Mouse (Mus musculus) myocyte (in vitro differentiated cells): ENCODE measurements at regions not wholly inside any gene's neighbourhood (a gene's known extent, or its start where the extent isn't known, plus 50 kb on each side); places are given as distances from the start of the nearest gene placed in this dataset.

Experiments
- H3K27me3 ChIP-seq: one replicate; pipeline ENCODE4 v1.6.1; 2011; ENCODE audit not compliant: control insufficient read depth, insufficient read depth, insufficient read length
- H3K36me3 ChIP-seq: one replicate; pipeline ENCODE4 v1.6.1; 2011; ENCODE audit not compliant: control insufficient read depth, insufficient read depth
- H3K4me2 ChIP-seq: one replicate; pipeline ENCODE4 v1.6.1; 2011; ENCODE audit warnings: low read depth, control low read depth
- H3K4me3 ChIP-seq: one replicate; pipeline ENCODE4 v1.5.1; 2011; ENCODE audit warnings: mild to moderate bottlenecking, control low read depth, moderate library complexity
- H3K79me2 ChIP-seq: one replicate; pipeline ENCODE4 v1.6.1; 2011; ENCODE audit not compliant: control insufficient read depth, insufficient read depth
- H3ac ChIP-seq: one replicate; pipeline ENCODE4 v1.6.1; 2011; ENCODE audit not compliant: control insufficient read depth, insufficient read length
- CEBPB ChIP-seq: IDR thresholded peaks from 2 replicates; pipeline ENCODE4 v1.6.1; 2011; ENCODE audit warnings: mild to moderate bottlenecking, moderate library complexity; ENCODE audit not compliant: poor library complexity, insufficient read depth, severe bottlenecking
- E2F4 ChIP-seq: IDR thresholded peaks from one replicate; pipeline ENCODE4 v1.6.1; 2011; ENCODE audit warnings: mild to moderate bottlenecking, control low read depth, moderate library complexity; ENCODE audit not compliant: insufficient read depth
- MAX ChIP-seq: IDR thresholded peaks from one replicate; pipeline ENCODE4 v1.6.1; 2011; ENCODE audit warnings: low read depth, mild to moderate bottlenecking, control low read depth
- MYOD1 ChIP-seq, 3 experiments: IDR thresholded peaks; one replicate each; pipeline ENCODE4 v1.6.1; 2011; ENCODE audit warnings: control low read depth in 2 of 3, low read depth in 2 of 3, mild to moderate bottlenecking in 2 of 3, moderate library complexity in 1 of 3; ENCODE audit not compliant: insufficient read length in 2 of 3, control insufficient read depth in 1 of 3
- MYOG ChIP-seq, 3 experiments: IDR thresholded peaks; one replicate each; pipeline ENCODE4 v1.6.1; 2011; ENCODE audit warnings: control low read depth in 2 of 3, low read depth in 2 of 3, mild to moderate bottlenecking in 2 of 3; ENCODE audit not compliant: insufficient read length in 2 of 3, control insufficient read depth in 1 of 3, insufficient read depth in 1 of 3
- POLR2A ChIP-seq: IDR thresholded peaks from one replicate; pipeline ENCODE4 v1.6.1; 2011; ENCODE audit warnings: low read depth, mild to moderate bottlenecking, control low read depth, moderate library complexity; ENCODE audit not compliant: insufficient read length
- POLR2AphosphoS2 ChIP-seq: IDR thresholded peaks from one replicate; pipeline ENCODE4 v1.6.1; 2011; ENCODE audit warnings: low read depth, control low read depth; ENCODE audit not compliant: insufficient read length
- REST ChIP-seq: IDR thresholded peaks from one replicate; pipeline ENCODE4 v1.6.1; 2011; ENCODE audit warnings: mild to moderate bottlenecking, control low read depth, moderate library complexity; ENCODE audit not compliant: insufficient read depth, insufficient read length
- SRF ChIP-seq: IDR thresholded peaks from one replicate; pipeline ENCODE4 v1.6.1; 2011; ENCODE audit warnings: low read depth; ENCODE audit not compliant: control insufficient read depth, insufficient read length
- TCF12 ChIP-seq: IDR thresholded peaks from one replicate; pipeline ENCODE4 v1.6.1; 2011; ENCODE audit warnings: mild to moderate bottlenecking, control low read depth; ENCODE audit not compliant: poor library complexity, insufficient read depth, severe bottlenecking
- TCF3 ChIP-seq: IDR thresholded peaks from one replicate; pipeline ENCODE4 v1.6.1; 2011; ENCODE audit warnings: low read depth, control low read depth; ENCODE audit not compliant: insufficient read length
- USF1 ChIP-seq: IDR thresholded peaks from one replicate; pipeline ENCODE4 v1.6.1; 2011; ENCODE audit warnings: low read depth, mild to moderate bottlenecking, control low read depth, moderate library complexity

GRCm38 (mm10) chr7:69981301-69981700 is 385.2 kb downstream of the Nr2f2 start:
- Histone ChIP-seq H3K27me3 (no peaks in the 10 kb centered on the region), H3K4me3 (no peak overlapping the region), H3K79me2 (no peaks in the 10 kb centered on the region), H3K36me3 (no peaks in the 10 kb centered on the region), H3K4me2 (no peak overlapping the region), H3ac (no peak overlapping the region)
- TF ChIP-seq POLR2AphosphoS2 (no peak), MAX (no peak), MYOG (IDR thresholded peaks at IDR 0.05; ENCODE audit: control insufficient read depth in 1 of 3, insufficient read depth in 1 of 3, insufficient read length in 2 of 3, low read depth in 2 of 3) (no peak), SRF (no peak), REST (no peak), MYOD1 (IDR thresholded peaks at IDR 0.05; ENCODE audit: control insufficient read depth in 1 of 3, insufficient read length in 2 of 3, low read depth in 2 of 3) (no peak), CEBPB (no peak), USF1 (no peak), E2F4 (no peak), TCF3 (no peak), TCF12 (no peak), POLR2A (no peak)

GRCm38 (mm10) chr7:69976369-69976768 is 390.2 kb downstream of the Nr2f2 start:
- Histone ChIP-seq H3K4me2 (no peak overlapping the region), H3K4me3 (no peak overlapping the region), H3ac (no peak overlapping the region), H3K36me3 (no peaks in the 10 kb centered on the region), H3K27me3 (no peaks in the 10 kb centered on the region), H3K79me2 (no peaks in the 10 kb centered on the region)
- TF ChIP-seq E2F4 (no peak), TCF3 (no peak), CEBPB (no peak), MYOG (IDR thresholded peaks at IDR 0.05; ENCODE audit: control insufficient read depth in 1 of 3, insufficient read depth in 1 of 3, insufficient read length in 2 of 3, low read depth in 2 of 3) (no peak)

DNA sequence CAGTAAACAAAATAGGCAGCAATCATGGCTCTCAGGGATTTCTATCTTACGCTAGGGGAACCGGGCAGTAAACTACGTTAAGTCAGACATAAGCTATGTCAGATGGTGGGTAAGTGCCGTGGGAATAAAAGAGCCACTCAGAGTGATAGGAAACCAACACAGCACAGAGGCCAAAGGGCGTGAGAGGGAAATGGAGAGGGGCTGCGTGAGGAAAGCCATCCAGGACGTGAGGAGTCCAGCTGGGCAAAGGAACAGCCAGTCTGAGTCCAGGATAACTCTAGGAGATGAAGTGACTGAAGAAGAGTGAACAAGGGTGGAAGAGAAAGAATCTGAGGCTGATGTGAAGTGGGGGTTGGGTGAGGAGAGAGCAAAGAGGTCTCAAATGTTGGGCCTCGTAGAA is 402.5 kb downstream of the Nr2f2 start:
- Histone ChIP-seq H3K36me3 (no peaks in the 10 kb centered on the region), H3K4me2 (no peak overlapping the region), H3ac (no peak overlapping the region), H3K27me3 (no peaks in the 10 kb centered on the region), H3K4me3 (no peak overlapping the region), H3K79me2 (no peaks in the 10 kb centered on the region)
- TF ChIP-seq CEBPB: no peak
- TF ChIP-seq TCF12: no peak
- no peak for TF ChIP-seq TCF3
- no peak for TF ChIP-seq E2F4
- no peak for TF ChIP-seq MYOD1 (IDR thresholded peaks at IDR 0.05; ENCODE audit: control insufficient read depth in 1 of 3, insufficient read length in 2 of 3, low read depth in 2 of 3)
- TF ChIP-seq POLR2AphosphoS2: no peak
- no peak for TF ChIP-seq USF1
- TF ChIP-seq POLR2A: no peak
- TF ChIP-seq SRF: no peak
- no peak for TF ChIP-seq MYOG (IDR thresholded peaks at IDR 0.05; ENCODE audit: control insufficient read depth in 1 of 3, insufficient read depth in 1 of 3, insufficient read length in 2 of 3, low read depth in 2 of 3)
- no peak for TF ChIP-seq REST
- TF ChIP-seq MAX: no peak

GRCm38 (mm10) chr7:69950221-69950670 is 416.3 kb downstream of the Nr2f2 start:
- Histone ChIP-seq H3K4me3 (no peak overlapping the region), H3K27me3 (no peaks in the 10 kb centered on the region), H3K79me2 (no peaks in the 10 kb centered on the region), H3K4me2 (no peak overlapping the region), H3K36me3 (no peaks in the 10 kb centered on the region), H3ac (no peak overlapping the region)
- TF ChIP-seq REST (no peak), MYOG (IDR thresholded peaks at IDR 0.05; ENCODE audit: control insufficient read depth in 1 of 3, insufficient read depth in 1 of 3, insufficient read length in 2 of 3, low read depth in 2 of 3) (no peak), TCF3 (no peak), TCF12 (no peak), E2F4 (no peak)

DNA sequence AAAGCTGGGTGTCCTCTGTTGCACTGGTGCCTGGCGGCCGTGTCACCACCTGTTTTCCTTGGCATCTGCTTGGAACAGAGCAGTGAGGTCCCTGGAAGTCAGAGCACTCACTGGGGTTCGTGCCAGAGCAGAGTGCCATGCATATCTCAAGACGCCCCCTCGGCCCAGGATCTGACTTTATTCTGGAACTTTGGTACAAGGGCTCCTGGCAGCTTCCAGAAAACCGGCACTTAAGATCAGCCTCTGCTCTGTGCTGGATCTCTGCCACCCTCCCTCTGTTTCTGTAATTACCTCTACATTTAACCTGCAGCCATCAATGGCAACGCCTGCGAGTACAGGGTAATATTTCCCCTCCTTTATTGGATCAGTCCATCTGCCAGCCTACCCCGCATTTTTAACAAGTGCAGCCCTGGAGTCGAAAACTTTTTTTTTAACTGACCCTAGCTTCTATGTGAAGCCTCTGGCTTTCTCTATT is 416.9 kb downstream of the Nr2f2 start:
- Histone ChIP-seq H3K36me3 (no peaks in the 10 kb centered on the region), H3K4me3 (no peak overlapping the region), H3ac (no peak overlapping the region), H3K27me3 (no peaks in the 10 kb centered on the region), H3K79me2 (no peaks in the 10 kb centered on the region), H3K4me2 (no peak overlapping the region)
- TF ChIP-seq MYOD1 (IDR thresholded peaks at IDR 0.05; ENCODE audit: control insufficient read depth in 1 of 3, insufficient read length in 2 of 3, low read depth in 2 of 3): peak in 2 of 3 experiments; percentile 63 to 85
- TF ChIP-seq MYOG (IDR thresholded peaks at IDR 0.05; ENCODE audit: control insufficient read depth in 1 of 3, insufficient read depth in 1 of 3, insufficient read length in 2 of 3, low read depth in 2 of 3): peak in 1 of 3 experiments; percentile 65
- no peak for TF ChIP-seq POLR2A
- no peak for TF ChIP-seq POLR2AphosphoS2
